Mouse (Mus musculus) G1E-ER4 (cell line): Measurements from ENCODE around the gene Fgfr2. TPM values are rescaled to one million over a fixed set of nuclear protein-coding genes. Genes with fewer than 3 reads are reported as not detected.

Experiments
- GATA1 ChIP-seq: IDR thresholded peaks from one replicate; pipeline ENCODE4 v1.8.0; 2012; ENCODE audit warnings: low read length, inconsistent platforms
- polyA plus RNA-seq: library from polyadenylated mRNA; stranded (reverse); fragments of >175 nt; gene quantifications from 2 replicates; pipeline ENCODE4 v1.2.3, GENCODE M21; 2012

The Fgfr2 gene
- polyA plus RNA-seq, 1 experiment, result not detected

GRCm38 (mm10) chr7:132355767-132356166 lies 767.4 kb downstream of the Fgfr2 start:
- TF ChIP-seq GATA1, result no peak

DNA sequence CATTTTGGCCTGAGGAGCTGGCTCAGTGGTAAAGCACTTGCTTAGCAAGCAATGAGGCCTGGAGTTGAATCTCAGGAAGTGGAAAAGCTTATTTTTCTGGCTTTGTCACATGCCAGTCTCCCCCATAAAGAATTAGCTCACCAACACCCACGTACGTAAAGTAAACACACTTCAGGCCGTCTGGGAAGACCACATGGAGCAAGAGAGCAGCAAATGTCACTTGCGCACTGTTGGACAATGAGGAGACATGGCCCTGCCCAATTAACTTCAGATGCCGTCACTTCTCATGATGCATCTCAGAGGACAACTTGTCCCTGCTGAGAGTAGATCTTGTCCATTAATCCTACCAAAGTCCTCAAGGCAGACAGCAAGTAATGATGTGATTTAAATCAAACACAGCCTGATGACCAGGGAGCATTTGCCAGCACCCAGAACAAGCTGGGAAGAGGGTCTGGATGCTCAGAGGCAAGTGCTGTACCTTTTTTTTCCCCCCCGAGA lies 774.0 kb downstream of the Fgfr2 start:
- TF ChIP-seq GATA1, result no peak

DNA sequence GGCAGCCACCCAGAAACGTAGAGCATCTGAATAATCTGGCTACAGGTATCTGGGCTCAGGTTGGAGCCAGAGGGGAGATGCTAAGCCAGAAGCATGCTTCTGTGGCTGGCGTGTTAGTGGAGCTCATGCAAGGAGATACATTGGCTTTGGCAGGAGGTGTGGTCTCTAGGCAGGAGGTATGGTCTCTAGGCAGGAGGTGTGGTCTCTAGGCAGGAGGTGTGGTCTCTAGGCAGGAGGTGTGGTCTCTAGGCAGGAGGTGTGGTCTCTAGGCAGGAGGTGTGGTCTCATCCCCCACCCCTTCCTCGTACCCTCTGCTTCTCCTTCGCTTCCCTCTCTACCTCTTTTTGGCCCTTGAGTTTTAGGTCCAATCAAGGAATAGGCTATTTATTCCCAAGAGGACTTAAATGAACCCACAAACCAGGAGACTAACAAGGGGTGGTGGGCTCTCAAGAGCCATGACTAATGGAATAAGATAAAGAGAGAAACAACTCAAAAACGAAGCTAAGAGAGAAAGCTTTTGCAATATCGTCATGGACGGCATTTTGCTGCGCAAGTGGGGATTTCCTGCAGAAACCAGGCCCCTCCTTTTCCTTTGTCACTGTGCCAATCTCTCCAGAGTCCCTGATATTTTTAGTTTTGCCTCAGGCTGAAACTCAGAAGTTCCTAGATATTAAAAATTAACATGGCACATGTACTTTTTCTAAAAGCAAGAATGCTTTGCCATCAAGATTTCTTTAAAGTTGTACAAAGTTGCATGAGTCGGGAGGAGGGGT lies 775.7 kb downstream of the Fgfr2 start:
- TF ChIP-seq GATA1, result no peak

GRCm38 (mm10) chr7:132345526-132346070 lies 777.6 kb downstream of the Fgfr2 start:
- no peak for TF ChIP-seq GATA1

DNA sequence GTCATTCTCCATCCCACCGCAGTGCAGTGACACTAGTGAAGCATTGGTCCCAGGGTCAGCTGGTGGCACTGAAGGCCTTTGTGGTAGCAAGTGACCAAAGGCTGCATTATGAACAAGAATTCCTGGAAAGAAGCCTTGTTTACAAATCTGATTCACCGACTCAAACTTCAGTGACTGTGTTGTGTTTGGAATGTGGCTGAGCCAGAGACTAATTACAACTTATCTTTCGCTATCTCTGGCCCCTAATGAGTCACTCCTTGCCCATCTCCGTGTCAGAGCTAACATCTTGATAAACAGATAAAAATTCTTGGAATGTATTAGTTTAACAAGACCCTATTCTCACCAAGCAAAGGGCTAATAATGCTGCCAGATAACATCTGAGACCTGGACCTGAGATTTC lies 778.5 kb downstream of the Fgfr2 start:
- TF ChIP-seq GATA1, result no peak

GRCm38 (mm10) chr7:132343900-132344299 lies 779.2 kb downstream of the Fgfr2 start:
- TF ChIP-seq GATA1, result no peak

DNA sequence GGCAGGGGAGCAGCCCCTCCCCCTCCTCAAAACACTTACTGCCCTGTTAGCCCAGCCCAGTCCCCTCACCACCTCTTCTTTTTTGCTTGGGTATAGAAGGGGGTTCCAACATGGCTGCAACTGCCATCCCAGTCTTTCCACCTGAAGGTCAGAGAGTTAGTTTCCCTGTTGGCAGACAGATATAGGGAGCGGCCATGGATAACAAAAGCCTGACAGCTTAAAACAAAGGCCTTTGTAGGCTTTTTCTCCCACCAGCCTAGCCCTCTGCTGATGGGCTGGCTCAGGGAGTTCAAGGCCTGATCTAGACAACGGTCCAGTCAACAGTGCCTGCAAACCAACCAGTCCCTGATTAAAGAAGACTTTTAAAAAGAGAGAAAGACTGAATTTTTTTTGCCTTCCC lies 780.0 kb downstream of the Fgfr2 start:
- TF ChIP-seq GATA1, result no peak

GRCm38 (mm10) chr7:132339041-132339839 lies 783.9 kb downstream of the Fgfr2 start:
- TF ChIP-seq GATA1, result no peak

DNA sequence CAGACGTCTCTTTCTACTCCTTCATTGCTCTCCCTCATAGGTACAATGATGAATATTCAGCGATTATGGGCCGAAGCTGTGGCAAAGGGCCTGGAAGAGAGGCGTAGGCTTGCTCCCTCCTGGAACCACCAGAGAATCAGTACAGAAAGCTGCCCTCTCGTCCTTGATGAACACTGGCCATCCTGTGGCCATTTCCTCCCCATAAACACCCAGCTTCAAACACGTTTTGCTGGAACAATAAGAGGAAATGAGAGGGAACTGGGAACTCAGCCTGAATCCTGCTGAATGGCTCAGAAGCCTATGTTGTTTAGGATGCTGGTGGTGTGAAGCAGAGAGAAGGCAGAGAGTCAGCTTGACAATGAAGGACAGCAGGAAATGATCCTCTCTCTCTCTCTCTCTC lies 784.8 kb downstream of the Fgfr2 start:
- no peak for TF ChIP-seq GATA1

DNA sequence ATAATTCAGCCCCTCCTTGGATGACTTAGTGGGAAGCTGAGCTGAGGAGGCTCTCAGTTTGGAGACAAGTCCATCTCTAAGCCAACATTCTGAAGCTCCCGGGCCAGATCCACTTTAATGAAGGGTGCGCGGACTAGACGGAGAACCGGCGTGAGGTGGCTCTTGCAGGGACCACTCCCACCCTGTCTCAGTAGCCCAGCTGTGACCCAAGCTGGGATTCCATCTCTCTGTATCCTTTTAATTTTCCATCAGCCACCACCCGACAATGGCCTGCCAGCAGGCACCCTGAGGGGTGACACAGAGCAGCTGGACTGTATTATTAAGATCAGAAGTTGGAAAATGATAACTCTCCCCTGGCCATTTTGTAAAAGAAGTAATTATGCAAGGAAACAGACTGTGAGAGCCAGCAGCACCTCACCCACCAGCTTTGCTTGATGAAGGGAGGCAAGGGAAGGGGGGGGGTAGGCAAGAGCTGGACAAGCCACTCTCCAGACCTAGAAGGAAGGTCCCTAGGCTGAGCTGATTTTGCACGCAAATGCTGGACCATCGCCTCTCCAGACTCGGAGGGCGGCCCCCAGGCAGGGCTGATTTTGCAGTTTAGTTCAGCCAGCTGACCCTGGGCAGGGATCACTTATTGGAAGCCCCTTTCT lies 785.8 kb downstream of the Fgfr2 start:
- TF ChIP-seq GATA1, result no peak

GRCm38 (mm10) chr7:132336781-132337180 lies 786.4 kb downstream of the Fgfr2 start:
- no peak for TF ChIP-seq GATA1

- TF ChIP-seq GATA1, result no peak
Observed at GRCm38 (mm10) chr7:132335367-132335766, 787.8 kb downstream of the Fgfr2 start.

DNA sequence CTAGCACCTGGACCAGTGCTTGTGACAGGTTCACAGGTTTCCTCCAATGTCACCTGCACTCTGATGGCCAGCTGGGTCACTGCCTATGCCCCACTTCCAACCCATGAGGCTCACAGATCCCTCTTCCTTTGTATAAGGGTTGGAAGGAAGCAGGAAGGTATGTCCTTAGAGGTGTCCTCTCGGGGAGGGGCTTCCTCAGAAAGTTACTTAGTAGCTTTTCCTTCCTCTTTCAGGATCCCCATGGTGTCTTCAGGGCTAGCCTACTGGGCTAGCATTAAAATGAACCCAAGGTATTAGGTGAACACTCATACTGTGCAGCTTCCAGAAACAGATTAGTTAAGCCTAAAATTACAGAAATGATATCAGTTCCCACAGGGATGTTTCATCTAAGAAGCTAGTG lies 790.1 kb downstream of the Fgfr2 start:
- TF ChIP-seq GATA1, result no peak

DNA sequence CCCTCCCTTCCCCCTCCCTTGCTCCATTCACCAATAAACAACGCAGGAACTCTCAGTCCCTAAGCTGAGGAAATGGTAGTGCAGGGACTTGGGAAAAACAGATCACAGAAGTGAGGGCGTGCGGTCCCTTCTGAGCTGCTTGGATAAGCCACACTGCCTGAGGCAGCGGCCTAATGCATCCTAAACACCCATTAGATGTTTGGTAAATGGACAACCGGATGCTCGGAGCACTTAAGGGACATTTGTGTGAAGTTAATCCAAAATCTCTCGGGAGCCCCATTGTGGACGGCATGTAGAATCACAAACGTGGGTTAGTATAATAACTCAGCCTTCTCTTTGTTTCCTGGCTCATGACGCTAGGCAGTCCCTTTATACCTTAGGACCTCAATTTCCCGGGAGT lies 791.0 kb downstream of the Fgfr2 start:
- TF ChIP-seq GATA1, result no peak

DNA sequence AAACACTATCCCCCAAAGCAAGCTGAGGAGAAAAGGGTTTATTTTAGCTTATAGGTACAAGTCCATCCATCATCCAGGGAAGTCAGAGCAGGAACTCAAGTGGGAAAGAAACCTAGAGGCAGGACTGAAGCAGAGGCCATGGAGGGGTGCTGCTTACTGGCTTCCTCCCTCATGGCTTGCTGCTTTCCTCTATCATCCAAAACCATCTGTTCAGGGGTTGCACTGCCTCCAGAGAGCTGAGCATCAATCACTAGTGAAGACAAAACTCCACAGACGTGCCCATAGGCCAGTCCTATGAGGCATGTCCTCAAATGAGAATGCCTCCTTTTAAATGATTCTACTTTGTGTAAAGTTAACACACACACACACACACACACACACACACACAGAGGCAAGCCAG lies 793.0 kb downstream of the Fgfr2 start:
- no peak for TF ChIP-seq GATA1

DNA sequence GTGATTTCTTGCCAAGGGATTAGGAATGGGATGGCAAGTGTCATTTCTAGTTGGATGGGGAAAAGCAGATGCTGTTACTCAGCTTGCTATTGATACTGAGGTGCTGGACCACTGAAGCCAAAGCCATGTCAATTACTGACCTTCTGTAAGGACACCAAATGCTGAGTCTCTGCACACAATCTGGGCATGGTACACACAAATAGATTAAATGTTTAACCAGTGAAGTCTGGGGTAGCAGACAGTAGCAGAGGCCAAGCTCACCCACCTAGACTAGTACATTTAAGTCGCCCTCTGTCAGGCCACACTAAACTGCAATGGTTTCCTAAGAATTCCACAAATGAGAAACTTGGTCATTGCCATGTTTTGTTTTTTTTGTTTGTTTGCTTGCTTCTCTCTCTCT lies 794.5 kb downstream of the Fgfr2 start:
- no peak for TF ChIP-seq GATA1
